Mouse (Mus musculus) cortical plate, adult 2 months (tissue): Measurements from ENCODE around the gene Wnt10b.

Experiments
- CTCF ChIP-seq: fragments of 200-500 bp; IDR thresholded peaks from 2 replicates; pipeline ENCODE4 v1.5.1; 2011; ENCODE audit warnings: mild to moderate bottlenecking, control low read depth, low read length; ENCODE audit not compliant: insufficient read depth; ENCODE audit errors: extremely low read depth
- POLR2A ChIP-seq: fragments of 200-500 bp; IDR thresholded peaks from 2 replicates; pipeline ENCODE4 v1.6.1; 2011; ENCODE audit warnings: mild to moderate bottlenecking, low read length, control low read depth; ENCODE audit not compliant: insufficient read depth; ENCODE audit errors: extremely low read depth

GRCm38 (mm10) chr15:98791221-98791620 is 13.3 kb upstream of the Wnt10b start:
- TF ChIP-seq CTCF (no peak), POLR2A (no peak)
